Mouse (Mus musculus): ENCODE data around the gene Tmem94.
A peak's percentile ranks its signal among the peaks of the same experiment; 100 is the strongest.

Tmem94 gene

DNA sequence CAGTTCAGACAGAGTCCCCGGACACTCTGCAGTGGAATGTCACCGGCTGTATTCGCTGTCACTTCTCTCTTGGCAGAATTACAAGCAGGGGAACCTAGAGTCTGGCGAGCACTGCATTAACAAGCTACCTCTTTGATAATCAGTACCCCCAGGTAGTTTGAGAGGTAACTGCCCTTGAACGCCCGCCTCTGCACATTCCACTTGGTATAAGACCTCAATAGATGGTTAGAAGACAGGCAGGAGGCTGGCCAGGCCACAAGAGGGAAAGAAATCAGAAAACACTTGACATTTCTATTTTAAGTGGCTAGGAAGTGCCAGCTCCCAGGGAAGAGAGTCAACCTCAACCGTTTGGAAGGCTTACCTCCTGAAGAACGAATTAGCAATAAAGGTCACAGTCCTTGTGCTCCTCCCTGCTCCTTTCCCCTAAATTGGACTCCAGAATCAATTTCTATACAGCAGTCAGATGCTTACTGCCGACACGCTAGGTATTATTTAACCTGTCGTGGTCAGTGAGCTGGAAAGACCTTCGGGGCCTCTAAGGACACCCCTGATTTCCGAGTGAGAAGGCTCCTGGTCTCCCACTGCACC is 1.2 kb downstream of the Tmem94 start:
- DNase-seq (ENCODE audit: low read depth, low spot score) = no peak

DNA sequence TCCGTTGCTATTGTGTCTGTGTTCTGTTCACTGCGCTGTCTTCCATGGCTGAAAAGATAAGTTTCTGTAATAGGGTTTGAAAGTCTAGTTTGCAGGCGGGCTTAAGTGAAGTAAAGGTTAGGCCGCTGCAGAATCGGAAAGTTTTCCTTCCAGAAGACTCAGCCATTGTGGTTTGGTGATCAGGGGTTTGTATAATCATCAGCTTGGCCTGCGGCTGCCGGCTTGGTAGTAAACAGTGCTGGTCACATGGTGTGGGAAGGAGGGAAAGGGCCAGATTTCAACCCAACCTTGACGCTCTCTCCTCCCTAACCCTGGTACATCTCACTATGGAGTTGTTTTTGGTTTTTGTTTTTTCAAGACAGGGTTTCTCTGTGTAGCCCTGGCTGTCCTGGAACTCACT is 1.7 kb downstream of the Tmem94 start:
- no peak for DNase-seq (ENCODE audit: low read depth, low spot score)

DNA sequence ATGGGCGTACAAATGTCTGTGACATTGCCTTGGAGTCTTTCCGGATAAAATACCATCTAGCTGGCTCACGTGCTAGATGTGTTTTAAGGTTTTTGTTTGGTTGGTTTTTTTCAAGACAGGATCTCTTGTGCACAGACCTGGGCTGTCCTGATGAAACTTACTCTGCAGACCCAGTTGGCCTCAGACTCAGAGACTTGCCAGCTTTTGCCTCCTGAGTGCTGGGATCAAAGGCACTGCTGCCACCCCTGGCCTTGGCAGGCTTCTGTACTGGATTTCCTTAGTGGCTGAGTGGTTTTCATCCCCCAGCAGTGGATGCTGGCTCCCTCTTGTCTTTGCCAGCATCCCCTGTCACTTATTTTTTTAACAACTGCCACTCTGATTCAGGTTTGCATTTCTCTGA is 3.7 kb downstream of the Tmem94 start:
- no peak for DNase-seq (ENCODE audit: low read depth, low spot score)

DNA sequence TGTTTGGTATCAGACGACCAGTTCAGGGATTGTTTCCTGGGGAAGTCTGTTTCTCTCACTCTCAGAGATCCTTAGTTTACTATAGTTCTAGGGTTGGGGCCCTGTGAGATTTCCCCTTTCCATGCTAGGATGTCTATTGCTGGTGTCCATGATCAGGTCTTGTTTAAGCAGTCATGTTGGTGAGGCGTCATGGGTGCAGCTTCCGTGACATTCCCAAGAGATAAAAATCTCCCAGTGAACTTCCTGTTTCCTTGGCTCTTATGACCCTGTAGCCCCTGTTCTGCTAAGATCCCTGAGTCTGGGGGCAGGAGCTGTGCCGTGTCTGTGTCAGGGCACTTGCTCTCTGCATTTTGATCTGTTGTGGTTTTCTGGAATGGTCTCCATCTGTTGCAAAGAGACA is 9.4 kb downstream of the Tmem94 start:
- no peak for DNase-seq (ENCODE audit: low read depth, low spot score)

DNA sequence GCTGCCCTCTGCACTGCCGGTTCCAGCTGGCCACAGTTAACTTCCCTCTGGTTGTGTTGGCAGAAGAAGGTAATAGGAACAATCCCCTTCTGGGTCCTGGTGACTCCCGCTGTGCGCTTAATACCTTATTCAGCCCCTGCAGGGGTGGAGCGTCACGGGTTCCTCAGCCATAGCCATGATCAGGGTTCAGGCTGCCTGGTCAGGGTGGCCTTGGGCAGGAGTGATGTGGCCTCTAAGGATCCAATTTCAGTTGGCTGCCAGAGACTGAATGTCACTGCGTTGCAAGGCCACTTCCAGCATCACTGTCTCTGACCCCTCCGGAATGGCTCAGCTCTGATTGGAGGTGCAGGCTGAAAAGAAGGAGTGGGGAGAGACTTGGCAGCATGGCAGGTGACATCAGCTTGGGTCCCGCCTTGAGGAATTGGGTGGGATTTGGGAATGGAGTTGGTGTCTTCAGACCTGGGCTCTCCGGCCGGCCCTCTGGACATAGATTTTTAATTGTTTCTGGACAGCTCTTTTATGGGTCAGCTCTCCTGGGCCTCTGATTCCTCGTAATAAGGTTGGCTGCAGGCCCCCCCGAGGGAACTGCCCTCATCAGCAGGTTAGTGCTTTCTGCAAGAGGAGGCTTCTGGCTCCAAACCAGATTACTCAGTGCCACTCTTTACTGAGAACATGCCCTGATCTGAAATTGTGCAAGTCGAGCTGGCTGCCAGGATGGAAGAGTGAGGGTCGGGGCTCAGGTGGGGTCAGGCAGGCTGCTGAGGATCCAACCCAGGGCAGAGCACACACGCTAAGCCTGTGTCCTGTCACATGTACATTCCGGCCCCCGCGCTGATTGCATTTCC is 10.8 kb downstream of the Tmem94 start:
- no peak for DNase-seq (ENCODE audit: low read depth, low spot score)

DNA sequence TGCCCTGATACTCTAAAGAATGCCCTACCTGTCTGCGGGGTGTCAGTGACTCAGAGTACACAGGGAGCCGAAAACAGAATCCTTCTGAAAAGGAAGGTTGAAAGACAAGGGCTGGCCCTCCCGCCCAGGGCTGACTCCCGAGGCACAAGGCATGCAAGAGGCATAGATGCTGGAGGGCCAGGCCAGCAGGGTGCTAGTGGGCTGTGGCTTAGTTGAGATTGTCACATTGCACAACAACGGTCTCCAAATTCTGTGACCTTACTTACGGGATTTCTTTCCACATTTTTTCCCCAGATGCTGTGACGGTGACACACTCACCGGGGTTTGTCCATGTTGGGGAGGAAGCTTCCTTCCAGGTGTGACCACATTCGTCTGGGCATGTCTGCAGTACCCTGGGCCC is 11.7 kb downstream of the Tmem94 start:
- no peak for DNase-seq (ENCODE audit: low read depth, low spot score)

DNA sequence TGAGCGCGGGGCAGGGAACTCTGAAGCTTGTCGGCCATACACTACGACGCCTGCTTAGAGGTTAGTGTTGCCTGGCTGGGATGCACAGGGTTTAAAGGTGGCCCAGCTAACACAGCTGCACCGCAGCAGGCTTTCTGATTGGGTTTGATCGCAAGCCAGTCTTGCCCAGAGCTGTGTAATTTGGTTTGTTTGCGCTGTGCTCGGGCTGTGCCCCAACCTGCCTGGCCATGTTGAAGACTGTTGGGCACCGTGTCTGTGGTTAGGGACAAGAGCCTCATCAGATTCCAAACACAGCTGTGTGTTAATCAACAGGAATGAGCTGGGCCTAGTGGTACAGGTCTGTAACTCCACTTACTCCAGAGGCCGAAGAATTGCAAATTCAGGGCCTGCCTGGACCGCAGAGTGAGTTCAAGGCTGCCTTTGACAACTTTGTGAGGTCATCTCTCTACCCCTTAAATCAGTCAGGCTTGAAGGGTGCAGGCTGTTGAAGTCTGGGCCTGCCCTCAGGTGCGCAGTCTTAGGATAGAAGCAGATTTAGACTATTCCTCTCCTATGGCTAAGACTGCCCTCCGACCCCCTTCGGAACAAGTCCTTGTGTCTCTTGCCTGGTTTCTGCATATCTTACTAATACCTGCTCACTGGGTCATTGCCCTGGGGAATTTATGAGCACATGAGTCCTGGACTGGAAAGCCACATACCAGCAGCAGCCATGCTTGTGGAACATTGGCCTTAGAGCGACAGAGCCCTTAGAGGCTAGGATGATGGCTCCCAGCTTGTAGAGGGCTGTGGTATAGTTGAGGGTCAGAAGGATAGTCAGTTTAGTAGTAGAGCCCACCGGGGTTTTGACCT is 12.5 kb downstream of the Tmem94 start:
- peak; percentile 43 for DNase-seq (ENCODE audit: low read depth, low spot score)

DNA sequence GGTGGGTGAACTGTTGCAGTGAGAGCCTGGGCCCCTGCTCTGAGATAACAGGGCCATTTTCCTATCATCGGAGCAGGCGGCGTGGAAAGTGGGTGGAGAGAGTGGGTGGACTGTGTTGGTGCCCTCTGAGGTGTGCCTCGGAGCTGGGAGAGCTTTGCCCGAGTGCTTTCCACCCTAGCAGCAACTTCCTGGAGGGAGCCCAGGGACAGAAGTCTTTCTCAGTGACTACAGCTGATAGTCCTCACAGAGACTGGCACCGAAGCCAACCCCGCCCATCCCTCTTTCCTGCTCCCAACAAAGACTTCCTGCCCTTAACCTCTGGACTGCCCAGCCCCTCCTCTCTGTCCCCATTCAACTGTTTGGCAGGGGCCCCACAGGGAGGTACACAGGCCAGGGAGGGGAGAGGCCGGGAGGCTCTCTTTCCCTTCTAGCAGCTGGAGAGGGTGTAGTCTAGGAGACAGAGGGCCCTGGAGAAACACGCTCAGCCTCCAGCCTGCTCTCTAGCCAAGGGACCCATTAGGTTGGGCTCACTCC is 13.9 kb downstream of the Tmem94 start:
- no peak for DNase-seq (ENCODE audit: low read depth, low spot score)

DNA sequence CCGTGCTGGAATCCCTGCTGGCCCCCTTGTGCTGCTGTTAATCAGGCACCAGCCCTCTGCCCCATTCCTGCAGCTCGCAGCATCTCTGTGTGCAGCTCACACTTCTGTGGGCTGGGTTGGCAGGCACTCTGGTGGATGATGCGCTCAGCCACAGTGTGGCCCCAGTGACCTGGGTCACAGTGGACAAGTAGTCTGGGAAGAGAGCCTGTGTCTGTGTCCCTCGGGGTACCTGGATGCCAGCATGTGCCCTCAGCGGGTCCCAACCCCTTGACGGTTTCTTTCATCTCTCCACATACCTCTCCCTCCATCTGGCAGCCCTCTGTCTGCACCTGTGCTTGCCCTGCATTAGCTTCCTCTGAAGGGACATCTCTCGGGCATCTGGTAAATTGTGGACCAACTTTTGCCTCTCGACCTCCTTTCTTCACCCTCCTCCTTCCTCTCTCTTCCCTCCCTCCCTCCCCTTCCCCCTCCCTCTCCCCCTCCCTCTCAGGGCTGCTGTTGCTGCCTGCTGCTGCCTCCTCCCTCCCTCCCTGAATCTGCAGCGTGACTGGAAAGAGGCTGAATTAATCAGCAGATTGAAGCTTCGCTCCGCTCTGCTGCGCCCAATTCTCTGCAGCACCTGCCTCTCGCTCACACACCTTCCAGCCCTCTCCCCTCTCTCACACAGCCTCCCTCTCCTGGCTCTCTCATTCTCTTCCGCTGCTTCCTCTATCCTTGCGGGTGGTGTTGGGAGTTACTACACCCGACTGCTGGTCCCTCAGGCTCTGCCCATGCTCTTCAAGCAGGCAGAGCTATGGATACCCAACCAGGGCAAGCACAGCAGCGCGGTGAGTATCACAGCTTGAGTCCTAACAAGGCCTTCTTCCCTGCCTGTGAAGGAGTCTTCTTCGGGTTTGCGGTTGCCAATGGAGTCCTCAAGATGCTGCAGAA is 15.2 kb downstream of the Tmem94 start:
- DNase-seq (ENCODE audit: low read depth, low spot score) = no peak

DNA sequence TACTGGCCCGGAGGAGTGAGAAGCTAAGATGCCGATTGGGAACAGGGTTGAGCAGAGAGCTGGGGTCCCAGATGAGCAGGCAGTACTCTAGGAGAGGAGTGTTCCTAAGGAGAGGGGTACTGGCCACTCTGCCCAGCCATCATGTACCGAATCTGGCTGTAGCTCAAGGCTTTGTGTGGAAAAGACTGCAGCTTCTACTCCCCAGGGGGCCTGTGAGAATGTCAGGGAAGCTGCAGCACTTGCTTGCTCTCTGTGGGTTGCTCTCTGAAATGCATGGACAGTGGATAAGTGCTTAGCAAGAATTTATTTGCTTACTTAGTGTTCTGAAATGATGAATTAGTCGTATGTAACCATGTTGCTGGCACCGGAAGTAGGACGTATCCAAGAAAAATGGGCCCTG is 21.2 kb downstream of the Tmem94 start:
- no peak for DNase-seq (ENCODE audit: low read depth, low spot score)

DNA sequence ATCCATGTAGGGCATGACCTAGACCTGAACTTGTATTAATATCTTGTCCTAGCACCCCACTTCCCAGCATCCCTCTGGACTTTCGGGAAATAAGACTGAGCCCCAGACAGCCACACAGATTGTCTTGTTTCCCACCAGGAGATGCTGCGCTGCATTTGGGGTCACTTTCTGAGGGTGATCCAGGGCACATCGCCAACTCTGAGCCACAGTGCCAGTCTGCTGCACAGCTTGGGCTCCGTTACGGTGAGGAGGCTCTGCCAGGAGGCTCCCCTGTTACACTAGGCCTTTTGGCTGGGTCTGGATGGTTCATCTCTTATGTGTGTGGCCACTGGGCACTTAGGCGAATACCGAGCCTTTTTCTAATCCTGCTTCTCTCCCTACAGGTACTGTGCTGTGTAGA is 24.6 kb downstream of the Tmem94 start:
- no peak for DNase-seq (ENCODE audit: low read depth, low spot score)

DNA sequence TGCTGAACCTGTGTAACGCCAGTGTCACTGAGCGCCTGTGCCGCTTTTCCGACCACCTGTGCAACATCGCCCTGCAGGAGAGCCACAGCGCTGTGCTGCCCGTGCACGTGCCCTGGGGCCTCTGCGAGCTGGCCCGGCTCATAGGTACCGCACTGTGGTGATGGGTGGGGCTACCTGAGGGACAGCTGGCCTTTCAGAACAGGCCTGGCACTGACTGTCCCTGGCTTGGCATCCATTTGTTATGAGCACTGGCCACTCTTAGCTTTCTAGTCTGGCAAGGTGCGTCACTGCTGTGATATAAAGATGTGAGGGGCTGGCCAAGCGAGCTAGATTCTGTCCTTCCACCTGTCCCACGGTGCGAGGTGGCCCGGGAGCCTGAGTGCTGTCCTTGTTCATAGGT is 26.7 kb downstream of the Tmem94 start:
- DNase-seq (ENCODE audit: low read depth, low spot score) = no peak

DNA sequence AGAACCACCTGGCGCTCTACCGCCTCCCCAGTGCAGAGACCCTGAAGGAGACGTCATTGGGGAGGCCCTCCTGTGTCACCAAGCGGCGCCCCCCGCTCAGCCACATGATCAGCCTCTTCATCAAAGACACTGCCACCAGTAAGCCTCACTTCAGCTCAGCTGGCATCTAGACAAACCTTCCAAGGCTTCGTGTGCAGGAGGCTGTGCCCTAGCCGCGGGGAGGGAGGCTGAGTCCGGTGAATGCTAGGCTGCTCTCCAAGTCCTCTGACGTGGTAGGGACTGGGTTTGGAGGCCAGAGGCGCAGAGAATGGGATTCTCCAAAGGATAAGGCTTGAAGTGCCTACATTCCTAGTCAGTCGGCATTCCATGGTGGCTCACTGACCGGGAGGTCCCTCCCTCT is 27.1 kb downstream of the Tmem94 start:
- no peak for DNase-seq (ENCODE audit: low read depth, low spot score)

DNA sequence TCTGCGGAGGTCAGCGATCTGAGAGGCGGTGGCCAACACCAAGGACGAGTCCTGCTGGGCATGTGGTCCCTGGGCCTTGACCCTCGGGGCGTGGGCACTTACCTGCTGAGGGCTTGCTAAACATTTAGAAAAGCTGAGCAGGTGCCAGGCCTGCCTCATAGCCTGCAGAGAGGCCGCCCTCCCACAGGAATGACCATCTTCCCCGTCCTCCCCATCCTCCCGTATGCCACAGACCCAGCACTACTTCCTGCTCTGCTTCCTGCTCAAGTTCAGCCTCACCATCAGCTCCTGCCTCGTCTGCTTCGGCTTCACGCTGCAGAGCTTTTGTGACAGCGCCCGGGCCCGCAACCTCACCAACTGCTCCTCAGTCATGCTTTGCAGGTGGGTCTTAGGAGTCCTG is 31.7 kb downstream of the Tmem94 start:
- no peak for DNase-seq (ENCODE audit: low read depth, low spot score)

DNA sequence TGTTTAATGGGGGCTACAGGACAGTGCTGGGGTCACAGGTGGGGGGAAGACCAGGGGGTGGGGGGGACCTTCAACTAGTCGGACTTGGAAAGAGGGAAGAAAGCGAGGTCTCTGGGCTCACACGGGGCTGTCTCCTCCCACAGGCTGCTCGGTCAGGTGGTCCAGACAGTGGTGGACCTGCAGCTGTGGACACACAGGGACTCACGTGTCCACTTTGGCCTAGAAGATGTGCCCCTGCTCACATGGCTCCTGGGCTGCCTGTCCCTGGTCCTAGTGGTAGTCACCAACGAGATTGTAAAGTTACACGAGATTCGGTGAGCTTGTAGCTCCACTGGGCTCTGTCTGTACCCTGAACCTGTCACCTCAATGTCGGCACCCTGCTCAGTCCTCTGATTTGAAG is 32.4 kb downstream of the Tmem94 start:
- no peak for DNase-seq (ENCODE audit: low read depth, low spot score)

DNA sequence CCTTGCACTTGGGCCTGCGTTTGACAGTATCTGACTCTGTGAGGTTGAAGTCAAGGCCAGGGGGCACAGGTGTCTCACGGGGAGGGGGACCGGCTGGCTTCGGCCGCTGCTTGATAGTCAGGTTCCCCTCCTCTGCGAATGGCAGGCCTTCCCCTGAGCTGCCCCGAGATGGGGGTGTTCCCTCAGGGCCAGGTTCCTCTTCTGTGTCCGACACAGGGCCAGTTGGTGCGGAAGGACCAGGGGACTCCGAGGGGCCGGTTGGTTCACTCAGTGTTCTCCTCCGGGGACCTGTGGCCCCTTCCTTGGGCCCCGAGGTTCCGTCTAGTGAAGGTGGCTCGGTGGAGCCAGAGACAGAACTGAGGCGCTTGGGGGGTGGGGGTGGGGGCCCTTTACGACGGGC is 35.7 kb downstream of the Tmem94 start:
- DNase-seq (ENCODE audit: low read depth, low spot score) = no peak

DNA sequence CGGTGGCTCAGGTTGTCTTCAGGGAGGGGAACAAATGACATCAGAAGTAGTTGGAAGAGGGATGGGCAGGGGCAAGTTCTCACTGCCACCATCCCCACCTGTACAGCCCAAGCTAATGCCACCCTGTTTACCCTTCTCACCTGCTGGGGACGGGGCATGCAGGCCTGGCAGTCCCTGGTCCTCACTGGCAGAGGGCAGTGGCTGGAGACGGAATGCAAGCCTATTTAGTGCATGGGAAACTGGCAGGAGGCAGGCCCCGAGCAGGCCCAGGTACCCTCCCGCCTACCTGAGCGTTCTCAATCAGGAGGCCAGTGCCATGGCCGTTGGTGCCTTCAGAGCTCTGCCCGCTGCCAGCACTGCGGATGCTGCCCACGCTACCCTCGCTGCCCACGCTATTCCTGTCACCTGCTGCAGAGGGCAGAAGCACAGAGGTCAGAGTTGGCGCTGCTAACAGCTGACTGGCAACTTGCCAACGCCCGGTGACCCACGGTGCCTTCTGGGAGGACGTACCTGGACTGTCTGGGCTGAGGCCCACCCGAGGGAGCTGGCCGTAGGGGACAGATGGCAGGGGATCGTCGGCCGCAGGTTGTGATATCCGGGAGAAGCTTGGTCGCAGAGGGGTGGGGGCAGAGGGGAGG is 38.0 kb downstream of the Tmem94 start:
- DNase-seq (ENCODE audit: low read depth, low spot score) = no peak

DNA sequence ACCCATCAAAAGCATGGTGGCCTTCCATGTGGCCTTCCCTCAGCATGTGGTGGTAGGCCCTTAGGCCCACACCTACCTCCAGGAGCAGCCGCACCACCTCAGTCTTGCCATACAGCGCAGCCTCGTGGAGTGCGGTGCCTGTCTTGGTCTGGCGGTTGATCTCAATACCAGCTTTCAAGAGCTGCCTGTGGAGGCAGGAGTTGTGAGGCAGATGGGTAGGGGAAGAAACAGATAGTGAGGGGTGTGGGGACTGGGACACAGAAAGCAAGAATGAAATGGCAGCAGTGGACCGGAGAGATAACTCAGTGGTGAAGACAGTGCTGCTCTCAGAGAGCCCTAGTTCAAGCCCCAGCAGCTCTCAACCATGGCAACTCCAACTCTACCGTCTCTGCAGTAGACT is 39.8 kb downstream of the Tmem94 start:
- no peak for DNase-seq (ENCODE audit: low read depth, low spot score)

DNA sequence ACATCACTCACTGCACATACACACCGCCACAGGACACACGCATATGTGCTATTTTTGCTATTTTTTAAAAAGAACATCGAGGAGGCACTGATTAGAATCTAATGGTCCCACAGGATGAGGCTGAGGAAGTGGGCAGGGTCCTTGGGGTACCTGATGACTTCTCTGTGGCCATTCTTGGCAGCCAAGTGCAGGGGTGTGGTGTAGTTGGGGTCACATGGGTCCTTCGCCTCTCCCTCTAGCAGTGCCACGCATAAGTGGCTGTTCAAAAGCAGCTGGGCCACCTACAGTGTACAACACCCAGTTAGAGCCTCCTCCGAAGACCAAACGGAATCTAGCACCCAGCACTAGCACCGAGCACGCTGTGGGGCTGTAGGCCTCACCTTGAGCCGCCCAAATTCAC is 40.9 kb downstream of the Tmem94 start:
- DNase-seq (ENCODE audit: low read depth, low spot score) = no peak

DNA sequence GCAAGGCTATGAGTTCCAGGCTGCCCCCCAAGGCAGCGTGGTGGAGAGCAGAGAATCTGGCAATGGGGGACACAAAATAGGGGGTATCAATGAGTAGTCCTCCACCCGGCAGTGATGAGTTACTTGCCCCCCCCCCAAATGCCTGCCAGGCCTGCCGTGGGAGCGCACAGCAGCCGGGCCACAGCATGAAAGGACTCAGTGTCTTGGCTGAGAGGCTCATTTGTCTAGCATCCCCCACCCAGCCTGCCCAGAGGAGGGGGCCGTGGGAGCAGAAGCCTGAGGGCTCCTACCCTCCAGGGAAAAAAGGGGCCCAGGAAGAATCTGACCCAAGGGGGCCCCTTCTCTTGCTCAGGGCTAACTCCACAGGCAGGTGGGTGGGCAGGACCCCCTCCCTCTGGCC is 42.1 kb downstream of the Tmem94 start:
- DNase-seq (ENCODE audit: low read depth, low spot score) = no peak

DNA sequence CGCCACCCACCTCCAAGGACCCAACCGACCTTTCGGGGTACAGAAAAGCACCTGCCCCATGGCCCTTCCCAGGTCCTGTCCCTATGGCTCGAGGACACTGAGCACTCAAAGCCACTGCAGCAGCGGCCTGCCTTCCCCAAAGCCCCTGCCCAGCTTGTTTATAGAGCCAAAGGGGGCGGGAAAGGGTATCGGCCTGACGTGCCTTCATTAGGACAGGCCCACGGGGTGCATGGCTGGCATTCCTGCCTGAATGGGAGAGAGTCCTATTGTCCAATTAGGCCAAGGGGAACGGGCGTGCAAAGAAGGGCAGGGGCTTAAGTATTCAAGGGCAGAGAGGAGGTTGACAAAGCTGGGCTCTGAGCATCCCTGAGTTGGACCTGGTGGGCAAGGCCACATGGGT is 42.7 kb downstream of the Tmem94 start:
- DNase-seq (ENCODE audit: low read depth, low spot score) = no peak
